Mouse (Mus musculus): Measurements from ENCODE around the gene Dusp7. TPM values are rescaled to one million over a fixed set of nuclear protein-coding genes. Genes with fewer than 3 reads are reported as not detected.

Gene Dusp7
- total RNA-seq, 2 experiments from 2014 or later: 13.8 to 31.7 TPM

GRCm38 (mm10) chr9:106354810-106355209 lies 13.6 kb upstream of the Dusp7 start:
- no peak for DNase-seq

GRCm38 (mm10) chr9:106355217-106355974 lies 13.0 kb upstream of the Dusp7 start:
- DNase-seq: no peak

GRCm38 (mm10) chr9:106355975-106356286 lies 12.5 kb upstream of the Dusp7 start:
- no peak for DNase-seq

GRCm38 (mm10) chr9:106356323-106356844 lies 12.0 kb upstream of the Dusp7 start:
- DNase-seq: no peak

- no peak for DNase-seq
Measured at GRCm38 (mm10) chr9:106357167-106357566, 11.3 kb upstream of the Dusp7 start.

- no peak for DNase-seq
Measured at GRCm38 (mm10) chr9:106359297-106359696, 9.1 kb upstream of the Dusp7 start.

- DNase-seq: no peak
Measured at GRCm38 (mm10) chr9:106361140-106361539, 7.3 kb upstream of the Dusp7 start.

GRCm38 (mm10) chr9:106365333-106365732 lies 3.1 kb upstream of the Dusp7 start:
- no peak for DNase-seq

GRCm38 (mm10) chr9:106366188-106366587 lies 2.2 kb upstream of the Dusp7 start:
- no peak for DNase-seq

- no peak for DNase-seq
Measured at GRCm38 (mm10) chr9:106367001-106367400, 1.4 kb upstream of the Dusp7 start.

GRCm38 (mm10) chr9:106367592-106368111 lies 780 bp upstream of the Dusp7 start:
- DNase-seq: peak; percentile 99

GRCm38 (mm10) chr9:106368831-106369501 lies 534 bp downstream of the Dusp7 start:
- DNase-seq: peak; percentile 60

- DNase-seq: peak; percentile 57
Measured at GRCm38 (mm10) chr9:106369801-106370485, 1.5 kb downstream of the Dusp7 start.

- no peak for DNase-seq
Measured at GRCm38 (mm10) chr9:106370620-106371383, 2.4 kb downstream of the Dusp7 start.

GRCm38 (mm10) chr9:106371384-106371671 lies 2.9 kb downstream of the Dusp7 start:
- no peak for DNase-seq

GRCm38 (mm10) chr9:106371776-106372175 lies 3.3 kb downstream of the Dusp7 start:
- peak; percentile 92 for DNase-seq

- DNase-seq: no peak
Measured at GRCm38 (mm10) chr9:106372431-106373412, 4.3 kb downstream of the Dusp7 start.

GRCm38 (mm10) chr9:106373973-106374372 lies 5.5 kb downstream of the Dusp7 start:
- DNase-seq: no peak

- no peak for DNase-seq
Measured at GRCm38 (mm10) chr9:106377247-106377646, 8.8 kb downstream of the Dusp7 start.

- no peak for DNase-seq
Measured at GRCm38 (mm10) chr9:106378045-106378444, 9.6 kb downstream of the Dusp7 start.

- DNase-seq: no peak
Measured at GRCm38 (mm10) chr9:106378753-106379152, 10.3 kb downstream of the Dusp7 start.

Data from gastrocnemius, postnatal 25 days (tissue).